Mouse (Mus musculus): ENCODE measurements around the gene Rab27a. TPM values are rescaled to one million over a fixed set of nuclear protein-coding genes. Genes with fewer than 3 reads are reported as not detected.

Rab27a gene
- total RNA-seq (2021) = 1 to 10 TPM; 8.3 to 9.1 TPM
- long read RNA-seq, experiment 1, partial matches to known transcripts = 0 of 4 reads
- long read RNA-seq, experiment 1, other reads (novel, unspliced or antisense) = 2 of 4 reads
- long read RNA-seq, experiment 2, partial matches to known transcripts = 0 of 5 reads
- long read RNA-seq, experiment 2, other reads (novel, unspliced or antisense) = 1 of 5 reads

DNA sequence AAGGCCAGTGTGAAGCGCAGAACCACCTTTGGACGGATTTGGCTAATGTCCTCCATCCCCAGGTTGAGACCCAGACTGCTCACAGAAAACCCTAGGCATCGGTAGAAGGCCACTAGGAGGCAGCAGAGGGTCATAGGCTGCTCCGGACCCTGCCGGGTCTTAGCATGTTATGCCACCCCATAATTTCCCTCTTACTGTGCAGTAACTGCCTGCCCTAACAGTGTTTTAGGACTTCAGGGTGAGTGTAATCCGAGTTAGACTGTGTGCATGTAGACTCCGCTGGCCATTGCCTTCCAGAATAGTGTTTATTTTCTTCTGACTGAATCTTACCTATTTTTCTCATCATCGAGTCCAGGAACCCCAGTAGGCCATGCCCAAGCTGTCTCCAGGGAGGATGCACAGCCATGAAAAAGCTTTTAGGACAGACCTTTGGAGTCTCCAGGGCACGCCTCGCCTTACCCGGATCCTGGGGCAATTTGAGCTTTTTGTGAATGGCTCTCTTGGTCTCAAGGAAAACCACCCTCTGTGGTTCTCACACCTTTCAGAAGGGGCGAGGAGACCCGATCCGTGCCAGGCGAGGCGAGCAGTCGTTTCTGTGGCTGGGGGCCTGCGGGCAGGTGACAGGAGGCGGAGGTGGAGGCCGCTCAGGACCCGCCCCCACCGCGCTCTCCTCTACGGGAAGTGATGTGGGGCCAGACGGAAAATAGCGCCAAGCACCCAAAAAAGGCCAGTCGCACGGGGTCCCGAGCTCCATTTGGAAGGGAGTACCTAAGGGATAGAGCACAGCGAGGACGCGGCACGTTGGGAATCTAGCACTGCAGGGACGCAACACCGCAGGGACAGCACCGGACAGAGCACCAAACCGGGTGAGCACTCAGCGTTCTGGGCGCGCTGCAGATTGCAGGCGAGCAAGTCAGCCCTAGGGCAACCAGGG is at the start of gene Rab27a:
Gene Rab27a (plus strand): TSS at position 709 of the 934 bp plus-strand sequence.
- peak; percentile 76 to 84 for DNase-seq (ENCODE audit: low spot score in 2 of 2)

DNA sequence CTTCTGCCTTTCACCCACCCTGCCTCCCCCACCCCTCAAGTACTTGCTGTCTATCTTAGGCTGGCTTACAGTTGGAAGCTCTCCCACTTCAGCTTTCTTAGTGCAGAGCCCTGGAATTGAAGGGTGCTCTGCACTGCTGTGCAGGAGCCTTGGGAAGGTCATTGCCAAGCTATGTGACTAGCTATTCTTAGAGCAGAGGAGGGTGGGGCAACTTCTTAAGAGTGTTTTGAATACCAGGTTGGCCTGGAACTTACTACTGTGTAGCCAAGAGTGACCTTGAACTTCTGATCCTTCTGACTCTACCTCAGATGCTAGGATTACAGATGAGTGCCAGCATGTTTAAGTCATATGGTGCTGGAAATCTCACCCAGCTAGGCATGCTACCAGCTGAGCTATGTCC is 48.5 kb upstream of the Rab27a start:
- no peak for DNase-seq (ENCODE audit: low spot score in 2 of 2)

- no peak for DNase-seq (ENCODE audit: low spot score in 2 of 2)
Measured at GRCm38 (mm10) chr9:72996806-72997205, 47.8 kb upstream of the Rab27a start.

DNA sequence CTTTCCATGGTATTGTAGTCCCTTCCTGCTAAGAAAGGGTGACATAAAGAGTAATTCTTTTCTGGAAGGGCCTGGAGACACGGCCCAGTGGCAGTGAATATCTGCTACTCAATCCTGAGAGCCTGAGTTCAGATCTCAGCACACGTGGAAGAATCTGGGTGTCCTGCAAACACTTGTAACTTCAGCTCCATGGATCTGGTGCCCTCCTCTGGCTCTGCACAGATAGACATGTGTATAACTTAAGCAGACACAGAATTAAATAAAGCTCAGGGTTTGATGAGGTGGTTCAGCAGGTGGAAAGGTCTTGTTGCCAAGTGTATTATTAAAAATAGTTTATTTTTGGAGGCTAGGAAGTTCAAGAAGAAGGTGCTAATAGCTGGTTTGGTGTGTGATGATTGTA is 44.2 kb upstream of the Rab27a start:
- DNase-seq (ENCODE audit: low spot score in 2 of 2) = no peak

GRCm38 (mm10) chr9:73001314-73002011 is 43.2 kb upstream of the Rab27a start:
- no peak for DNase-seq (ENCODE audit: low spot score in 2 of 2)

DNA sequence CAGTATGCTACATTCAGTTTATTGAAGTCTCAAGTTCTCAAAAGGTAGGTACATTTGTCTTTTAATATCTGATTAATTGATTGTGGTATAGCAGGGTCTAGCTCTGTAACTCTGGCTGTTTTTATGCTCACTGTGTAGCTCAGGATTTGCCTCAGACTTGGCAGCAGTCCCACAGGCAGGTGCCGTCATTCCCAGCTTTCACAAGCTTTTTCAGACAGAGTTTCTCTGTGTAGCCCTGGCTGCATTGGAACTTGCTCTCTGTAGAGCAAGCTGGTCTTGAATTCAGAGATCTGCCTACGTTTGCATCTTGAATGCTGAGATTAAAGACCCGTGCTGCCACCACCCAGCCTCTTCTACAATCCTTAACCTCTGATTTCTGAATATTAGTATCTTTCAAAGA is 42.5 kb upstream of the Rab27a start:
- DNase-seq (ENCODE audit: low spot score in 2 of 2) = peak in 1 of 2 experiments; percentile 21

DNA sequence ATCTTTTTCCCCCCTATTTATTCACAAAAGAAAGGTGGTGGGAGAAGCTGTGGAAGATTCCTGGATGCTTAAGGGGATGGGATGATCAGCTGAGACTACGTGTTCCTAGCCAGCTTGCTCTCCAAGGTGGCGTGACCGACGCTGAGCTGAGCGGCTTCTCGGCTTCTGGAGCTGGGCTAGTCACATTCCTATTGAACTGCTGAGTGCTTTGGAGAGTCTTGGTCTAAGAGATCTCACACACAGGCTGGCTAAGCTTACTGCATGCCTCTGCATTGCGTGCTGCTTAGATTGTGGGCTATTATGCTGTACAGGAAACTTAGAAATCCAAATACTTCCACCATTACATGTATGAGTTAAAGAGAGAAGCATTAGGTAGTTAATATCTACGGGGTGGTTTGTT is 40.6 kb upstream of the Rab27a start:
- DNase-seq (ENCODE audit: low spot score in 2 of 2) = no peak

GRCm38 (mm10) chr9:73005106-73005505 is 39.5 kb upstream of the Rab27a start:
- DNase-seq (ENCODE audit: low spot score in 2 of 2) = no peak

GRCm38 (mm10) chr9:73006175-73006574 is 38.5 kb upstream of the Rab27a start:
- DNase-seq (ENCODE audit: low spot score in 2 of 2) = no peak

- DNase-seq (ENCODE audit: low spot score in 2 of 2) = no peak
Measured at GRCm38 (mm10) chr9:73008384-73008783, 36.3 kb upstream of the Rab27a start.

- DNase-seq (ENCODE audit: low spot score in 2 of 2) = no peak
Measured at GRCm38 (mm10) chr9:73012629-73013028, 32.0 kb upstream of the Rab27a start.

- DNase-seq (ENCODE audit: low spot score in 2 of 2) = peak in 1 of 2 experiments; percentile 13
Measured at GRCm38 (mm10) chr9:73014724-73015123, 29.9 kb upstream of the Rab27a start.

DNA sequence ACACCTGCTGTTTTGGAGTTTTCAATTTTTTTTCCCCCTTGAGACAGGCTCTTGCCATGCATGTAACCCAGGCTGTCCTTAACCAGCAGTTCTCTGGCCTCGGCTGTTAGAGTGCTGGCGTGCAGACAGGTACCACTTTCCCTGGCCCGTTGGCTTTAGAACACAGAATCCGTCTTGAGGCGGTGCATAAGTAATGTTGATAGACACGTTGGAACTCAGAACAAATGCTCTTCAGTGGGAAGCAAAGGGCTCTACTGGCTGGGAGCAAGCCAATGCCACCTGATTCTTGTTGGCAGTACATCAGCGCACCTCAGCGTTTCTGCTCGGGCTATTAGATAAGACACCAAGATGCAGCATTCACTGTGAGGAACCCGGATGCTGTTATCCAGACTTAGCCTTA is 24.8 kb upstream of the Rab27a start:
- DNase-seq (ENCODE audit: low spot score in 2 of 2) = no peak

GRCm38 (mm10) chr9:73020566-73021097 is 24.0 kb upstream of the Rab27a start:
- no peak for DNase-seq (ENCODE audit: low spot score in 2 of 2)

- peak in 1 of 2 experiments; percentile 17 for DNase-seq (ENCODE audit: low spot score in 2 of 2)
Measured at GRCm38 (mm10) chr9:73025818-73026636, 18.6 kb upstream of the Rab27a start.

- DNase-seq (ENCODE audit: low spot score in 2 of 2) = no peak
Measured at GRCm38 (mm10) chr9:73030443-73030842, 14.2 kb upstream of the Rab27a start.

DNA sequence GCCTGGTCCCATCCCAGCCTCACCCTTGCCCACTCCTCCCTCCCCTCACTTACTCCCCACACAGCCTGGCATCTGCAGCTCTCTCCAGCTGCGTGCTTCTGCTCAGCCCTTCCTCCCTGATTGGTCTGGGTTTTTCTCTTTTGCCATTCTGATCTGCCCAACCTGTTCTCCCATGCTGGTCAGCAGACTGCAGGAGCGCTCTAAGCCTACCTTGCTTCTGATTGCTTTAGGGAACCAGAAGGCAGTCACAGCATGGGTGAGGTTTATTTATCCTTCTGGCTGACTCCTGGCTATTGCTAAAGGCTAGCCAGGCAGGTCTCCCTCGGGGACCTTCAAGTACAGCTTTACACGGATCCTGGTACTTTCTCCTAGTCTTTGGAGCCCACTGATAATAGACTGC is 13.2 kb upstream of the Rab27a start:
- DNase-seq (ENCODE audit: low spot score in 2 of 2) = no peak

DNA sequence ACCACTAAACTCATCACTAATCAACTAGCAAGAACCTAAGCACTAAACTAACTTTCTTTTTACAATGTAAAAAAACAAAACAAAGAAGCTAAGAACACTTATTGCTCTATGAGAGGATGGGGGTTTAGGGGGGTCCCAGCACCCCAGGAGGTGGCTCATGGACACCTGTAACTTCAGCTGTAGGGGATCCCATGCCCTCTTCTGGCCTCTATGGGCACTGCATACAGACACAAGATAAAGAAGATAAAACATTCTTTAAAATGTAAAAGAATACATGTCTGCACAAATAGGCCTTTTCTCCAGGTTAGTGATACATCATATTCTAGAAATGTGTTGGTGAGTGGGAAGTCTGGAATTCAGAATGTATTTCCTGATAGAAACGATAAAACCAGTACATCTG is 11.2 kb upstream of the Rab27a start:
- DNase-seq (ENCODE audit: low spot score in 2 of 2) = no peak

DNA sequence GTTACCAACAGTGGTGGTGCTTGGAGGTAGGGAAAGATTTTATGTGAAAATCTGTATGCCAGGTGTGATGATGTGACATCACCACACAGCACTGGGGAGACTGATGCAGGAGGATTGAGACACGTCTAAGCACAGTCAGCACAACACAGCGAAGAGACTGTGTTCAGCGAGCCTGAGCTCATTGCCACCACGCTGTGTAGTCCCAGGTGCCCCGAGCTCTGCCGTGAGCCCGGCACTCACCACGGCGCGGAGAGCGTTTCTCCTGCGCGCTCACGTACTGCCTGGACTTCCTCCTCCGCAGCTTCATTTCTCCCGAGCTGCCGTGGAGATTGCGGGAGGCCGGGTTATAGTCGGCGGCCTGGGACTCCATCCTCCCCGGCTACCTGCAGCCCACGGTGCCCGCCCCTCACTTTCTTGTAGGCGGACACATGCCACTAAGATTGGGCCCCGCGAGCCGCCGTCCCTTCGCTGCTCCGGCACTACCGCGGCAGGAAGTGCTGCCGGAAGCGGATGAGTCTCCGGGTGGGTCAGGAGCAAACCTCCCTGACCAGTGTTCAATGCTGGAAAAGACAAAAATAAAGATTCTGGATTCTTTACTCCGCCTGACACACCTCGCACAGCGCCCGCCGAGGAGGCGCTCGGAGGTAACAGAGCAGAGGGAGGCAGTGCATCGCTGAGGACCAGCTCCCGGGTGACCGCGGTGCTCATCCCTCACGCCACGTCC is 5.3 kb upstream of the Rab27a start:
- DNase-seq (ENCODE audit: low spot score in 2 of 2) = peak; percentile 90 to 93

DNA sequence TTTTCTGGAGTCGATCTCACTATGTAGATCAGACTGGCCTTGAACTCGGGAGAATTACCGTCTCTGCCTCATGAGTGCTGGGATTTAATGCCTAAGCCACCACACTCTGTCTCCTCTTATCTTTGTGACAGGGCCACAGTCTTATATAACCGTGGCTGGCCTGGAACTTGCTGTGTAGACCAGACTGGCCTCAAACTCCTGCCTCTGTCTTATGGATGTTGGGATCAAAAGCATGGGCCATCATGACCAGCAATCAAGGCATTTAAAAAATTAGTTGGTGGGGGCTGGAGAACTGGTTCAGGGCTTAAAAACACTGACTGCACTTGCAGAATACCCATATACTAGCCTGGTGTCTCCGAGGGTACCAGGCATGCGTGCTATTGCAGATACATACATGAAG is 4.6 kb upstream of the Rab27a start, which contains the start of gene Pigb:
Gene Pigb (minus strand): TSS at position 299 of the 400 bp plus-strand sequence.
- DNase-seq (ENCODE audit: low spot score in 2 of 2) = no peak
